Mouse (Mus musculus): ENCODE measurements around the gene Krt13.

GRCm38 (mm10) chr11:100164392-100164791 lies 43.0 kb upstream of the Krt13 start:
- no peak for TF ChIP-seq CTCF (IDR thresholded peaks at IDR 0.05; ENCODE audit: extremely low read depth, insufficient read depth, low read length)
- TF ChIP-seq POLR2A (IDR thresholded peaks at IDR 0.05; ENCODE audit: extremely low read depth, insufficient read depth, low read length), result no peak

Measured in cortical plate, adult 2 months (tissue).